Mouse (Mus musculus) forebrain, postnatal 0 days (tissue): ENCODE data around the gene Gm10721. TPM values are rescaled to one million over a fixed set of nuclear protein-coding genes. Genes with fewer than 3 reads are reported as not detected.
"Not testable (repeated sequence)": the region's sequence is repeated elsewhere in the genome, so short reads cannot be mapped to it uniquely, and the experiment has no call there.

Source experiments
- ATAC-seq: fragments of 200-750 bp; cut with Nextera tagmentation; 2 replicates; pipeline ENCODE4 v1.8.0; 2017; ENCODE audit warnings: mild to moderate bottlenecking, moderate library complexity
- DNase-seq: peaks from one replicate; pipeline ENCODE4 v3.0.0-alpha.2; 2015
- H3K27ac ChIP-seq: fragments of 300-500 bp; sonication (generic); 2 replicates; pipeline ENCODE4 v1.5.1; 2014; ENCODE audit warnings: low read depth, mild to moderate bottlenecking, antibody characterized with exemption, low read length, moderate library complexity, mixed read lengths
- H3K27me3 ChIP-seq: fragments of 300-500 bp; sonication (generic); 2 replicates; pipeline ENCODE4 v1.6.1; 2014; ENCODE audit warnings: mild to moderate bottlenecking, low read length, mixed read lengths; ENCODE audit not compliant: insufficient read depth
- H3K36me3 ChIP-seq: fragments of 300-500 bp; sonication (generic); 2 replicates; pipeline ENCODE4 v1.6.1; 2014; ENCODE audit warnings: mild to moderate bottlenecking, moderate library complexity; ENCODE audit not compliant: insufficient read depth
- H3K4me1 ChIP-seq: fragments of 300-500 bp; sonication (generic); 2 replicates; pipeline ENCODE4 v1.6.1; 2014; ENCODE audit warnings: antibody characterized with exemption; ENCODE audit not compliant: insufficient read depth
- H3K4me2 ChIP-seq: fragments of 300-500 bp; sonication (generic); 2 replicates; pipeline ENCODE4 v1.6.1; 2014; ENCODE audit warnings: low read depth, mild to moderate bottlenecking, moderate library complexity
- H3K4me3 ChIP-seq: fragments of 300-500 bp; sonication (generic); 2 replicates; pipeline ENCODE4 v1.5.1; 2014; ENCODE audit warnings: low read depth, low read length, mixed read lengths
- H3K9ac ChIP-seq: fragments of 300-500 bp; sonication (generic); 2 replicates; pipeline ENCODE4 v1.6.1; 2014; ENCODE audit warnings: mild to moderate bottlenecking
- H3K9me3 ChIP-seq: fragments of 300-500 bp; sonication (generic); 2 replicates; pipeline ENCODE4 v1.6.1; 2016; ENCODE audit warnings: low read length
- WGBS: fragments of 180-500 bp; shearing (Covaris S2); extraction: QIAGEN DNeasy Blood & Tissue Kit; methylation state at CpG from one replicate; pipeline ENCODE4 v1.1.7; 2014; 5-methylcytosine and 5-hydroxymethylcytosine counted together
- polyA plus RNA-seq: library from polyadenylated mRNA; unstranded; fragments of >200 nt; fragmentation: Nextera tagmentation; extraction: Ambion mirVana; gene quantifications from 2 replicates; pipeline ENCODE4 v1.2.1, GENCODE M21; 2015
- total RNA-seq: library from RNA; depleted of rRNA; stranded (reverse); fragments of >200 nt; gene quantifications from 2 replicates; pipeline ENCODE4 v1.2.3, GENCODE M21; 2014

The Gm10721 gene
- total and polyA plus RNA-seq, 2 experiments from 2014 or later: 0.43 TPM; not detected in 1

GRCm38 (mm10) chr9:3025653-3026052, 12.7 kb downstream of the Gm10721 start:
- DNase-seq, H3K4me1 ChIP-seq, H3K27ac ChIP-seq, H3K9ac ChIP-seq, H3K9me3 ChIP-seq, H3K27me3 ChIP-seq, ATAC-seq, H3K36me3 ChIP-seq, H3K4me2 ChIP-seq, H3K4me3 ChIP-seq: not testable (repeated sequence)
- 72% methylated on average over 4 of the region's 6 CpGs for WGBS

GRCm38 (mm10) chr9:3026136-3026535, 13.2 kb downstream of the Gm10721 start:
- not testable (repeated sequence) for DNase-seq, ATAC-seq, H3K9ac ChIP-seq, H3K9me3 ChIP-seq, H3K27me3 ChIP-seq, H3K27ac ChIP-seq, H3K4me2 ChIP-seq, H3K4me3 ChIP-seq, H3K4me1 ChIP-seq, H3K36me3 ChIP-seq
- WGBS: 81% methylated on average over 5 of the region's 5 CpGs

DNA sequence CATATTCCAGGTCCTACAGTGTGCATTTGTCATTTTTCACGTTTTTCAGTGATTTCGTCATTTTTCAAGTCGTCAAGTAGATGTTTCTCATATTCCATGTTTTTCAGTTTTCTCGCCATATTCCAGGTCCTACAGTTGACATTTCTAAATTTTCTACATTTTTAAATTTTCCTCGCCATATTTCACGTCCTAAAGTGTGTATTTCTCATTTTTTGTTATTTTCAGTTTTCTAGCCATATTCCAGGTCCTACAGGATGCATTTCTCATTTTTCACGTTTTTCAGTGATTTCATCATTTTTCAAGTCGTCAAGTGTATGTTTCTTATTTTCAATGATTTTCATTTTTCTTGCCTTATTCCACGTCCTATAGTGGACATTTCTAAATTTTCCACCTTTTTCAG, 13.8 kb downstream of the Gm10721 start:
- H3K4me3 ChIP-seq, H3K36me3 ChIP-seq, H3K4me2 ChIP-seq, H3K4me1 ChIP-seq, H3K27ac ChIP-seq, H3K27me3 ChIP-seq, H3K9me3 ChIP-seq, ATAC-seq, DNase-seq, H3K9ac ChIP-seq: not testable (repeated sequence)
- WGBS: 71% methylated on average over 9 of the region's 9 CpGs

- H3K4me2 ChIP-seq, H3K9me3 ChIP-seq, H3K4me3 ChIP-seq, H3K27me3 ChIP-seq, H3K27ac ChIP-seq, H3K4me1 ChIP-seq, H3K9ac ChIP-seq, H3K36me3 ChIP-seq: not testable (repeated sequence)
- 76% methylated on average over 9 of the region's 9 CpGs for WGBS
- ATAC-seq (0 out of 2 replicates have a peak, but pooled peaks have one; percentile 7), DNase-seq (peak; percentile 52)
Measured at GRCm38 (mm10) chr9:3027200-3027599, 14.3 kb downstream of the Gm10721 start.

DNA sequence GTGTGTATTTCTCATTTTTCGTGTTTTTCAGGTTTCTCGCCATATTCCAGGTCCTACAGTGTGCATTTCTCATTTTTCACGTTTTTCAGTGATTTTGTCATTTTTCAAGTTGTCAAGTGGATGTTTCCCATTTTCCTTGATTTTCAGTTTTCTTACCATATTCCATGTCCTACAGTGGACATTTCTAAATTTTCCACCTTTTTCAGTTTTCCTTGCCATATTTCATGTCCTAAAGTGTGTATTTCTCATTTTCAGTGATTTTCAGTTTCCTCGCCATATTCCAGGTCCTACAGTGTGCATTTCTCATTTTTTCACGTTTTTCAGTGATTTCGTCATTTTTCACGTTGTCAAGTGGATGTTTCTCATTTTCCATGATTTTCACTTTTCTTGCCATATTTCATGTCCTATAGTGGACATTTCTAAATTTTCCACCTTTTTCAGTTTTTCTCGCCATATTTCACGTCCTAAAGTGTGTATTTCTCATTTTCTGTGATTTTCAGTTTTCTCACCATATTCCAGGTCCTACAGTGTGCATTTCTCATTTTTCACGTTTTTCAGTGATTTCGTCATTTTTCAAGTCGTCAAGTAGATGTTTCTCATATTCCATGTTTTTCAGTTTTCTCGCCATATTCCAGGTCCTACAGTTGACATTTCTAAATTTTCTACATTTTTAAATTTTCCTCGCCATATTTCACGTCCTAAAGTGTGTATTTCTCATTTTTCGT, 16.5 kb downstream of the Gm10721 start:
- not testable (repeated sequence) for H3K4me2 ChIP-seq
- WGBS: 70% methylated on average over 11 of the region's 16 CpGs

GRCm38 (mm10) chr9:3030677-3031318, 17.9 kb downstream of the Gm10721 start:
- DNase-seq: peak; percentile 91
- H3K4me1 ChIP-seq, H3K27me3 ChIP-seq, H3K4me3 ChIP-seq, H3K9me3 ChIP-seq, H3K36me3 ChIP-seq, H3K4me2 ChIP-seq, H3K27ac ChIP-seq, H3K9ac ChIP-seq: not testable (repeated sequence)
- 0 out of 2 replicates have a peak, but pooled peaks have one; percentile 28 for ATAC-seq
- WGBS: 69% methylated on average over 2 of the region's 10 CpGs

More for the DNA sequence above, 16.5 kb downstream of the Gm10721 start:
- not testable (repeated sequence) for H3K9ac ChIP-seq, H3K4me3 ChIP-seq, H3K36me3 ChIP-seq, H3K9me3 ChIP-seq, DNase-seq, H3K4me1 ChIP-seq, H3K27me3 ChIP-seq, ATAC-seq, H3K27ac ChIP-seq

- not testable (repeated sequence) for H3K9me3 ChIP-seq, H3K4me1 ChIP-seq, H3K4me2 ChIP-seq, ATAC-seq, H3K4me3 ChIP-seq, H3K27ac ChIP-seq, H3K36me3 ChIP-seq, H3K27me3 ChIP-seq, DNase-seq, H3K9ac ChIP-seq
- no CpG with 5 or more reads among the region's 8 CpGs for WGBS
Measured at GRCm38 (mm10) chr9:3034299-3034698, 21.4 kb downstream of the Gm10721 start, which contains the start of gene Gm17535. Gm17535 (plus strand) TSS chr9:3034599.

- ATAC-seq, H3K9me3 ChIP-seq, H3K4me1 ChIP-seq, H3K9ac ChIP-seq, H3K4me3 ChIP-seq, H3K36me3 ChIP-seq, H3K27ac ChIP-seq, DNase-seq, H3K4me2 ChIP-seq, H3K27me3 ChIP-seq: not testable (repeated sequence)
- 85% methylated on average over 6 of the region's 8 CpGs for WGBS
Measured at GRCm38 (mm10) chr9:3036577-3036976, 23.6 kb downstream of the Gm10721 start, which contains the start of gene Gm10715. Gm10715 (plus strand) TSS chr9:3036877.

GRCm38 (mm10) chr9:3038161-3038560, 25.2 kb downstream of the Gm10721 start:
- WGBS: 65% methylated on average over 4 of the region's 4 CpGs
- not testable (repeated sequence) for H3K4me1 ChIP-seq, H3K36me3 ChIP-seq, H3K4me3 ChIP-seq, H3K27ac ChIP-seq, H3K9me3 ChIP-seq, H3K27me3 ChIP-seq, H3K9ac ChIP-seq, H3K4me2 ChIP-seq, ATAC-seq
- peak; percentile 1 for DNase-seq
